Mouse (Mus musculus) pancreas, adult 10 weeks (tissue): ENCODE measurements around the gene Abca4. TPM values are rescaled to one million over a fixed set of nuclear protein-coding genes. Genes with fewer than 3 reads are reported as not detected.

Source experiments
- polyA plus RNA-seq: library from polyadenylated mRNA; stranded (reverse); fragments of 350-450 nt; fragmentation: Illumina TruSeq; extraction: RNeasy Lipid Tissue Mini Kit (QIAGEN cat#74804); gene quantifications from one replicate; pipeline ENCODE4 v1.2.3, GENCODE M21; 2015; ENCODE audit warnings: low read depth, low replicate concordance; ENCODE audit not compliant: insufficient read depth

Abca4 gene
- 1.7 TPM for polyA plus RNA-seq

DNA sequence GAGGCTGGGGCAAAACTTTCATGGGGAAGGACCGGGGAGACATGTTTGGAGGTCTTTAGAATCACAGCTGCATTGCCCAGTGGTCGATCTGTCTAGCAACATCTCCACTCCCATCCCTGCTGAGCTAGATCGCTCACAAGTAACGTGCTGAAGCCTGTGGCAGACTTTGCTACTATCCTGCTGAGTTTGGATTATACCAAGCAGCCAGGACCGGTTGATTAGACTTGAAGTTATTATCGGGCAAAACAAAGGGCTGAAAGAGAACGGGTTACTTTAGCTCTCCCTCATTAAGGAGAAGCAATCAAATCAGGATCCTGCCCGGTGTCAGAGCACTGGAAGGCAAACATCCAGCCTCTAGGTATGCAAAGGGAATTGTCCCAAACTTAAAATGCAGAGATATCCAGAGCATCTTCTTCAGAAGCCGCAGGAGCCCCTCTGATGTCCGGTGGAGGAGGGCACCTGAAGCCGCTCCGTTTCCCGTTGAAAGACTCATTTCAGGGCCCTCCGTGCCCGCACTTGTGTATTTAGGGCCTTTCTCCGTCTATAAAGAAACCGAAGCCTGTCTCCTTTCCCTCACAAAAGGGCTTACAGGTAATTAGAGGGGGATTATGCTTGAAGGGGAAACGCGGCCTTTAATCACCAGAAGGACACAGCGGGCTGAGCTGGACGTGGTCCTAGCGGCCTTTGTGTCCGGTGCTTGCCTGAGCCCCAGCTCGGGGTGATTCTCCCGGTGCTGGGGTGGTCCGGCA lies at the start of gene Abca4:
Gene Abca4 (plus strand): TSS at position 645 of the 749 bp plus-strand sequence.

Other genes starting within 250 kb of the Abca4 start
- 13.3 TPM for gene Abcd3, start 229.1 kb upstream of the Abca4 start, polyA plus RNA-seq
- gene Arhgap29, start 91.9 kb upstream of the Abca4 start, polyA plus RNA-seq: 30.9 TPM
- 9.0 TPM for gene Gclm, start 201.1 kb downstream of the Abca4 start, polyA plus RNA-seq
- 6.4 TPM for gene Dnttip2, start 229.9 kb downstream of the Abca4 start, polyA plus RNA-seq
- gene Bcar3, start 249.7 kb downstream of the Abca4 start, polyA plus RNA-seq: 6.2 TPM